Mouse (Mus musculus) induced T-regulatory cell, adult 2 months (primary cell): ENCODE results near the gene Pde11a.
A peak's percentile ranks its signal among the peaks of the same experiment; 100 is the strongest.

Experiments used
- DNase-seq: peaks from one replicate; pipeline ENCODE4 v3.0.0-alpha.2; 2012; ENCODE audit warnings: low read depth

Gene Pde11a

DNA sequence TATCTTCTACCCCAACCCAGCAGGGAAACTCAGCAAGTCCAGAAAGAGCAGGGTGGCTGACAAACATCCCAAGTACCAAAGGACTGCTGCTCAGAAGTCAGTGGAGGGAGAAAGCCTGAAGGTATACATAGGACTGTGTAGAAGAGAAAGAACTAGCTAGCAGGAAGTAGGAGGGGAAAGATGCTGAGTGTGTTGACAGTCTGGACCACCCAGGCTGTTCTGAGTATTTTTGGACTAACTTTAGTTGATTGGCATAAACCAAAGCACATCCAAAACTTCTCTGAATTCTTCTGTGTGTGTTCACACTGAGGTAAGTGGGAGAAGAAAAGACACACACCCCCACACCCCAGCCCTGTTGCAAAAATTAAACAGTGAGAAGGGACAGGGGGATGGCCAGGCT, 248.1 kb downstream of the Pde11a start:
- no peak for DNase-seq

- no peak for DNase-seq
Measured at GRCm38 (mm10) chr2:76088844-76089243, 249.7 kb downstream of the Pde11a start.

DNA sequence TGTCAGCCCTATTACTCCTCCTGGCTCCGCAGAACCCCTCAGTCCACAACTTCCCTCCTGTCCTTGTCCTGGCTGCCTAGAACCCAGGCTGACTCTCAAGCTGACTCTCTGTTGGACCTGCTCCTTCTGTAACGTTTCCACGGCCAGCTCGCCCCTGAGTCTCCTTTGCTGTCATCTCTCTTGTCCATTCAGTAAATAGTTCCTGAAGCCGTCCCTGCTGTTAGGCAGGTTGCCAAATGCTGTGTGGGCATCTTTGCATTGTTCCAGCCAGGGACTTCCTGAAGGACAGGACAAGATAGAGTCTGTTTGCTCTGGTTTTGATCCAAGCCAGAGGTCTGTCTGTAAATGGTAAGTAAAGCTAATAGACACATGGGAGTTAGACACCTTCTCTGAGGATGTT, 250.2 kb downstream of the Pde11a start:
- DNase-seq = no peak

DNA sequence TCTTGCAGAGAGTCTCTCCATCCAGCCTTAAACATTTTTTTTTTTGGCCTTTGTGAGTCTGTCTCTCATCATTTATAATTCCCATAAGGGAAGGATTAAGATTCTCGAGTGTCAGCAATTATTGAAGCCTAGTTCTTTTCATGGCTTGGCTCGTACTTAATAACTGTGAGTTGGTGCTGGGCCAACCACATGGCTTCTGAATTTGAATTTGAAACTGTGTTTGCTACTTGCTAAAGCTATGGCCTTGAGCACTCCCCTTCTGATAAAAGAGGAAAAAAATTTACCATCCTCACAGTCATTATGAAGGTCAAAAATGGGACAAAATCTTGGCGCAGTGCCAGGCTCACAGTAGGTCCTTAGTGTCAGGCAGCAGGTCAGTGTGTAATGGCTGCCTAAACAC, 251.4 kb downstream of the Pde11a start:
- DNase-seq = no peak

- no peak for DNase-seq
Measured at GRCm38 (mm10) chr2:76084982-76085381, 253.6 kb downstream of the Pde11a start.

GRCm38 (mm10) chr2:76083901-76084300, 254.7 kb downstream of the Pde11a start:
- DNase-seq = no peak

DNA sequence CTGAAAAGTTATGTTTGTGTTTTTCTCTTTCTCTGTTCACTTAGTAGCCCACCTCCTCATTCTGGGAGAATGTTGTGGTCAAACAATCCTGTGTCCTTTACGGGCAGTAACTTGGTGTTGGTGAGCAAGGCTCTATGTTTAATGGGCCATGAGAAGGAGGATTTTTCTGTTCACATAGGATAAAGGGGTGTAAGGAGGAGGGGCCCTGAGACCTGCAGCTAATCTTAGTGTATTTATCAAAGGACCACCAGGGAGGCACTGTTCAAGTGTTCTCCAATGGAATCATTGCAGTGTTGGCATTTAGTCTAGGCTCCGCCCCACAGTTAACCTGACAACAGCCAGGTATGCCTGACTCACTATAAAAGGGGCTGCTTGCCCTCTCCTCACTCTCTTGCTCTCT, 255.2 kb downstream of the Pde11a start:
- no peak for DNase-seq

DNA sequence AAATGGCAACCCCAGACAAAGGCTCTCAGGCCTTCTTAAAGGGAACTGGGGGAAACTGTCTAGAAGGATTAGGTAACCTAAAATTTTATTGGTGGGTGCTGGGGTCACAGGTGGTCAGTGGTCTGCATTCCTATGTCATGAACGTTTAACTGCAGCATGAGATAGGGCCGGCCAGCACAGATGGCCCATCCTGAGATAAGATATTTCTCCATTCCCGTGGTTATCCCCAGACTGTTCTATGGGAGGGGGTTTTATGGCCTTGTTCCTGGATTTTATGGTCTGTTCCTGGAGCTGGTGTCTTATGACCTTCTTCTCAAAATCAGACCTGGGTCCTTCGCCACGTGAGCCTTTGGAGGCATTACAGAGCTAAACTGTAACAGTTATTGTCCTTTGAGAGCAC, 256.6 kb downstream of the Pde11a start:
- DNase-seq = no peak

DNA sequence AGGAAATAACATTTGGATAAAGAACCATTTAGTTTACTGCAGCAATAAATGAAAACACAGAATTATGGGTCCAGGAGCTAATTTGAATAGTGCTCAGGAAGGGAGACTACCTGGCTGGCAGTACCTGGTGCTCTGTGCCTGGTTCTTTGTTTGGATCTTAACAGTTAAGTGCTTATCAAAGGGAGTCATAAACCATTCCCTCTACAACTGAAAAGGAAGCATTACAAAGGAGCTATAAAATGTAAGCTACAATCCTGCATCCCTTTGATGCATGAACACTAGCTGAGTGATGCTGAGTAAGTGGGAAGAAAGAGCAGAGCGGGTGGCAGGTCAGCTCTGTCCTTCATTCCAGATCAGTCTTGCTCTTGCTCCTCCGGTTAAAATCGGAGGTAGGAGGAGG, 258.0 kb downstream of the Pde11a start:
- DNase-seq = no peak

- DNase-seq = no peak
Measured at GRCm38 (mm10) chr2:76076838-76077237, 261.7 kb downstream of the Pde11a start.

DNA sequence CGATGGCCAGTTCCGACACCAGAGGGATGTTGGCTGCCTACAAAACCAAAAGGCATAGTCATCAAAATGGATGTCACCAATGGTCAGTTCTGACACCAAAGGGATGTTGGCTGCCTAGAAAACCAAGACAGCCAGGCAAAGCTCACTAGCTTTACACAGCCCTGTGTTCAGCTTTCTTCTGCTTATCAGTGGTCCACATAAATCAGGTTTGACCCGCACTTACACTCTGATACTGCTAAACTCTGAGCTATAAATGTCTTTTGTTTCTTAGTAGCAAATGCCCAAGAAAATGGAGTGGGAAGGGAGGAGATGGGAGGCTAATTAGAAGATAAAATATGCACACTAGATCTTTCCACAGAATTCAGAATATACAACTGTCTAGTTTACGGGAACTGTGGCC, 262.5 kb downstream of the Pde11a start:
- DNase-seq = no peak

DNA sequence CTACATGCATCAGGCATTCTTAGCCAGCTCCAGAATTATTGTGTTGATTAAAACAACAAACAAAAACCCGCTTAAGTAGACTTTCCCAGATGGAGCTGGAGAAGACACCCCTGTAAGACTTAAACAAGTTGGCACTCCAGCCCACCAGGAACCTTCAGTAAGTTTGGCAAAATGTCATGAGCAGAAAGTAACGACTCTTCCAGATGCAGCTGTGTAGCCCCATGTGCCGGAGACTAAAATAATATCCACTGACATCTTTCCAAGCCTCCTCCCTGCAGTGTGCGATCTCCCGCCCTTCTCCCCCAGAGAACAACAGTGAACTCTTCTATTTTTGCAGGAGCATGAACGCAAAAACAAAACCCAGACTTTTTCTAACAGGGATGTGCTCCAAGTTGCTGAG, 265.5 kb downstream of the Pde11a start:
- DNase-seq = no peak

GRCm38 (mm10) chr2:76070432-76071306, 267.9 kb downstream of the Pde11a start:
- peak; percentile 44 for DNase-seq

GRCm38 (mm10) chr2:76069238-76069637, 269.3 kb downstream of the Pde11a start:
- DNase-seq = no peak

GRCm38 (mm10) chr2:76068155-76068554, 270.4 kb downstream of the Pde11a start:
- no peak for DNase-seq

GRCm38 (mm10) chr2:76067144-76067543, 271.4 kb downstream of the Pde11a start:
- DNase-seq = no peak

DNA sequence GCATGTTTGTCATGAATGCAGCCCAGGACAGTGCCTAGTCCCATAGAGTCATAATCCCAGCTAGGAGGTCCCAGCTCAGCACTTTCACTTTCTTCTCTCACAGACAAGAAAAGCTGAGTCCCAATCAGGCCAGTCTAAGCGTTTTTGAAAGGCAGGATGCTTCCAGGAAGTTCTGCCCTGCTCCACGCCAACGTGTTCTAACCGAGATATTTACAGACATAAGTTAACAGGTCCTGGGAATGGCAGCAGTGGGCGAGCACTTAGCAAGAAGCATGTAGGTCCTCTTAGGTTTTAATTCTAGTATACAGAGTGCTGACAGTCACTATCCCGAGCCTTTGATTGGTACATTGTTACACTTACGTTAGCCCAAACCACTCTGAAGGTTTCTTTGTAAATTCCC, 273.3 kb downstream of the Pde11a start:
- DNase-seq = no peak

- peak; percentile 9 for DNase-seq
Measured at GRCm38 (mm10) chr2:76064078-76064477, 274.5 kb downstream of the Pde11a start.

GRCm38 (mm10) chr2:76060207-76060606, 278.4 kb downstream of the Pde11a start:
- DNase-seq = no peak

GRCm38 (mm10) chr2:76059595-76059994, 279.0 kb downstream of the Pde11a start:
- no peak for DNase-seq

DNA sequence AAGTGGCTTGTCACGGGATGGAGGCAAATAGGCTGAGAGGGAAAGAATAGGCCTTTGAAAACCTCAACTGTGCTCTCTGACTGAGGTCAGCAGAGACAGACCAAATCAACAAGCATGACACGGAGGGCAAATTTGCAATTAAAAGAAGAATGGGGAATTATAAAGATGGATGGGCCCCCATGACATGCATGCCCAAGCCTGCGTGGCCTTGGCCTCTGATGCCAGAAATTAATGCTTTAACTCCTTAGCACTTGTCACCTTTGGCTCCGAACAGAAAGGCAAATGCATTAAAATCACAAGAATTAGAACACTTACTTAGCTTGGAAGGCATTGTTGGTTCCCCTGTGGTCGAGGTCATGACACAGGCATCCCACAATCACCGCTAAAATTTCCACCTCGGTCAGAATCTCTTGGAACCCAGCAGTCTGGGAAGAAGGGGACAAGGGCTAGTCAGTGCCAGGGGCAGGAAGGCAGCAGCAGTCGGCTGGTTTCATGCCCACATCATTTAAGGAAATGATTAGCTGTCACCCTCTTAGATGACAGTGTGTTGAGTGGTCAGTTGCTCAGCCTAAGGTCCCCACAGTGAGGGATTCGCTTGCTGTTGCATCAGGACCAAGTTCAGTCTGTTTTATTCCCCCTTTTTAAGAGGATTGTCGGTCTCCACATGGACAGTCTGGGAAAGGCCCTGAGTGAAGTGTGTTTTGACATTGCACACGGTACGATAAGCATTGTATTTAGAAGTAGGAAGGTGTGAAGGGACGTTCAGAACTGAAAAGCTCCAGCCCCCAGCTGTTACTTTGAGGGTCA, 279.7 kb downstream of the Pde11a start:
- DNase-seq = no peak

- no peak for DNase-seq
Measured at GRCm38 (mm10) chr2:76057555-76057954, 281.0 kb downstream of the Pde11a start.

- no peak for DNase-seq
Measured at GRCm38 (mm10) chr2:76053748-76054331, 284.7 kb downstream of the Pde11a start.
